Mouse (Mus musculus): Measurements from ENCODE around the gene Pmm1.

GRCm38 (mm10) chr15:81968447-81968846 is 7.7 kb upstream of the Pmm1 start:
- TF ChIP-seq CTCF (IDR thresholded peaks at IDR 0.05; ENCODE audit: low read depth, low read length) (no peak), POLR2AphosphoS5 (IDR thresholded peaks at IDR 0.05; ENCODE audit: insufficient replicate concordance, low read depth, low read length) (no peak), GATA1 (IDR thresholded peaks at IDR 0.05; ENCODE audit: borderline replicate concordance, low read length) (no peak), GATA2 (IDR thresholded peaks at IDR 0.05; ENCODE audit: borderline replicate concordance, low read depth, low read length) (no peak), TAL1 (conservative IDR thresholded peaks at IDR 0.05; ENCODE audit: low read depth, low read length) (no peak)
